8 mouse cellular contexts compared by ENCODE assay signal in genomic region chr17:12210544-12211132, GRCm38 (mm10).
DNase-seq lines count a peak whose midpoint lies in the region; ATAC-seq lines count a peak whose summit lies in the region.

No protein-coding gene starts in this region.

- WGBS in limb, embryonic 13.5 days: 31% methylated on average over 8 of the region's 8 CpGs

- H3K9me3 ChIP-seq in limb, embryonic 13.5 days: no peaks in the 10 kb centered on the region

- peaks cover 50% of the 10 kb centered on the region for H3K36me3 ChIP-seq in limb, embryonic 13.5 days

- H3K4me2 ChIP-seq in limb, embryonic 13.5 days (replicated peaks): no peak overlapping the region

- no peaks in the 10 kb centered on the region for H3K27me3 ChIP-seq in limb, embryonic 13.5 days

- peak; percentile 43 for DNase-seq in 3134 (ENCODE audit: extremely low read depth, insufficient read length, low spot score)
- peak; percentile 94 for DNase-seq in gastrocnemius, postnatal 10 days
- peak; percentile 47 to 86 for DNase-seq in kidney, adult 8-10 months
- DNase-seq in monocyte, adult 2 months (ENCODE audit: low read depth in 1 of 2, low spot score in 2 of 2): peak; percentile 51 to 77
- peak; percentile 73 to 77 for DNase-seq in spleen, postnatal 36 days (ENCODE audit: low spot score in 2 of 2)

- peak; percentile 50 for ATAC-seq in activated CD4-positive, CD25-positive, alpha-beta regulatory T cell, adult 4 months
- ATAC-seq in common myeloid progenitor, adult 5-6 weeks (replicated peaks; ENCODE audit: low read depth, poor library complexity, severe bottlenecking): peak; percentile 79
- peak; percentile 55; the same call in 1 of the 2 replicates for ATAC-seq in limb, embryonic 13.5 days (ENCODE audit: low FRiP score, low read depth)

- H3K27ac ChIP-seq in limb, embryonic 13.5 days: no peak overlapping the region

- H3K4me1 ChIP-seq in limb, embryonic 13.5 days: peaks cover 27% of the 10 kb centered on the region

- H3K9ac ChIP-seq in limb, embryonic 13.5 days: no peak overlapping the region

- no peak overlapping the region for H3K4me3 ChIP-seq in limb, embryonic 13.5 days

Comparison
In these comparisons a context has a peak if more than half of its experiments do, and no peak if none do; other contexts are left out.
1. DNase-seq: peak in every context shown above with its lines; median percentile 94 in gastrocnemius, postnatal 10 days; 75 in spleen, postnatal 36 days; 66 in kidney, adult 8-10 months; 64 in monocyte, adult 2 months; 43 in 3134.